Mouse (Mus musculus): ENCODE measurements around the gene Fbln2. TPM values are rescaled to one million over a fixed set of nuclear protein-coding genes. Genes with fewer than 3 reads are reported as not detected.
A peak's percentile ranks its signal among the peaks of the same experiment; 100 is the strongest.

The Fbln2 gene
- total and polyA plus RNA-seq, 3 experiments = 55.8 to 117 (median 56.9) TPM

DNA sequence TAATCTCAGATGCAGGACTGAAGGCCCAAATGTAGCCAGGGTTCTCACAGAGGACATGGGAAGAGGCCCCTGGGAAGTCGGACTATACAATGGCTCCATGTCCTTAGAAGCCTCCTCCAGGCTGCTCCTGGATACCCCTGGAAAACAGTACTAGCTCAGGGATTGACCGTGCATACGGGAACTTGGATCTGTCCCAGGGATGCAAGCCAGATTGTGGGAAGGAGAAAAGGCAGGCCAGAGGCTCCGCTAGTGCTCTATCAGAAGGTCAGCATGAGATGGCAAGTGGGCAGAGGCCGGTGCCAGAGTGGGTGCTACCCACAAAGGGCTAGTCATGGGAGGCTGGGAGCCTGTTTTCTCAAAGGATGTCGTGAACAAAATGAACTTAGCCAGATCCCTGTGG is 25.3 kb upstream of the Fbln2 start:
- Histone ChIP-seq H3K27me3 (ENCODE audit: control insufficient read depth, insufficient read depth, low read length) (no peaks in the 10 kb centered on the region), H3K36me3 (ENCODE audit: control insufficient read depth, insufficient read depth, low read length) (no peaks in the 10 kb centered on the region), H3K27ac (no peak overlapping the region), H3K79me2 (replicated peaks; ENCODE audit: control insufficient read depth, insufficient read depth, low read length) (no peaks in the 10 kb centered on the region), H3K9ac (ENCODE audit: low read depth, low read length) (no peak overlapping the region), H3K4me3 (no peak overlapping the region), H3K4me1 (ENCODE audit: control insufficient read depth, insufficient read depth, low read length) (peaks cover 26% of the 10 kb centered on the region)
- TF ChIP-seq POLR2A (IDR thresholded peaks at IDR 0.05; ENCODE audit: insufficient read depth, low read depth, low read length) (no peak), EP300 (IDR thresholded peaks at IDR 0.05; ENCODE audit: insufficient read depth, low read depth, low read length) (no peak), CTCF (IDR thresholded peaks at IDR 0.05) (no peak)
- WGBS = 23% methylated on average over 6 of the region's 6 CpGs
- intact Hi-C loops (cut with DNase I) = no loop called here
- no peak for DNase-seq

DNA sequence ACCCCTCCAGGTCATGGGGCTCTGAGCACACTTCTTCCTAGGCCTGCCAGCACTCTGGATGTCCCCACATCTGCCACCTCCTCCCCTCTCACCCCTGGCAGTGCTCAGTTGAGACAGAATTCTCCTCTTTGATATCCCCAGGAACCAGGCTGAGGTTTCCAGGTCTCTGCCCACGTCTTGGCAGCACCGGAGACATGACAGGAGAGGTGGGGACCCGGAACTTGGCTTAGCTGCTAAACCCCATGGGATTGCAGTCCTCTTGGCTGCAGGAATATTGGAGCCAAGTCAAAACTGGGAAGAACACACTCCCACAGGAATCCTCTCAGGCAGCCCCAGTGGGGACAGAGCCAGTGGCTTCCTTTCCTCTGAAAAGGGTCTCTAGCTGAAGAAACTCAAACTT is 24.4 kb upstream of the Fbln2 start:
- no peak overlapping the region for H3K27ac ChIP-seq
- H3K27me3 ChIP-seq (ENCODE audit: control insufficient read depth, insufficient read depth, low read length) = no peaks in the 10 kb centered on the region
- peak in 1 of 2 experiments; percentile 61 for DNase-seq
- peaks cover 24% of the 10 kb centered on the region for H3K4me1 ChIP-seq (ENCODE audit: control insufficient read depth, insufficient read depth, low read length)
- 33% methylated on average over 3 of the region's 3 CpGs for WGBS
- H3K79me2 ChIP-seq (replicated peaks; ENCODE audit: control insufficient read depth, insufficient read depth, low read length) = no peaks in the 10 kb centered on the region
- H3K4me3 ChIP-seq = no peak overlapping the region
- intact Hi-C loops (cut with DNase I) = no loop called here
- H3K9ac ChIP-seq (ENCODE audit: low read depth, low read length) = no peak overlapping the region
- no peak for TF ChIP-seq POLR2A (IDR thresholded peaks at IDR 0.05; ENCODE audit: insufficient read depth, low read depth, low read length)
- 0 out of 2 replicates have a peak, but pooled peaks have one; percentile 36 for TF ChIP-seq EP300 (IDR thresholded peaks at IDR 0.05; ENCODE audit: insufficient read depth, low read depth, low read length)
- no peaks in the 10 kb centered on the region for H3K36me3 ChIP-seq (ENCODE audit: control insufficient read depth, insufficient read depth, low read length)

DNA sequence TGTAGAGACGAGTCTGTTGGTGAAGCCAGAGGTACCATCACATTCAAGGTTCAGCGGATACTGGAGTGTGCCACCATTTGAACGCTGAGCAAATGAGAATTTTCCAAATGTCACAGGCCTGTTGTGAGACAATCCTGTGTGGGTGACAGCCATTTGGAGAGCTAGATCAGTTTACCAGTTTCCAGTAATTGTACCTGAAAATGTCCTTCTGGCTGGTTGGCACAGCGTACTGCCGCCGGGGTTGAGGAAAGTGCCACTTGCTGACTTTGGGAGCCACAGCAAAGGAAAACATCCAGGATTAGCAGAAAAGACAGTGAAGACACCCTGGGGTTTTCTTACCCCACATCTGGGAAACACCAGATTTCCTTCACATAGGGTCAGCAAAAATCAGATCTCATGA is 22.3 kb upstream of the Fbln2 start:
- no peaks in the 10 kb centered on the region for H3K79me2 ChIP-seq (replicated peaks; ENCODE audit: control insufficient read depth, insufficient read depth, low read length)
- intact Hi-C loops (cut with DNase I) = no loop called here
- H3K4me3 ChIP-seq = no peak overlapping the region
- H3K27me3 ChIP-seq (ENCODE audit: control insufficient read depth, insufficient read depth, low read length) = no peaks in the 10 kb centered on the region
- peaks cover 16% of the 10 kb centered on the region for H3K4me1 ChIP-seq (ENCODE audit: control insufficient read depth, insufficient read depth, low read length)
- WGBS = 95% methylated on average over 6 of the region's 6 CpGs
- no peaks in the 10 kb centered on the region for H3K36me3 ChIP-seq (ENCODE audit: control insufficient read depth, insufficient read depth, low read length)
- no peak for DNase-seq
- no peak overlapping the region for H3K27ac ChIP-seq
- no peak for TF ChIP-seq POLR2A (IDR thresholded peaks at IDR 0.05; ENCODE audit: insufficient read depth, low read depth, low read length)
- no peak for TF ChIP-seq CTCF (IDR thresholded peaks at IDR 0.05)
- no peak overlapping the region for H3K9ac ChIP-seq (ENCODE audit: low read depth, low read length)

DNA sequence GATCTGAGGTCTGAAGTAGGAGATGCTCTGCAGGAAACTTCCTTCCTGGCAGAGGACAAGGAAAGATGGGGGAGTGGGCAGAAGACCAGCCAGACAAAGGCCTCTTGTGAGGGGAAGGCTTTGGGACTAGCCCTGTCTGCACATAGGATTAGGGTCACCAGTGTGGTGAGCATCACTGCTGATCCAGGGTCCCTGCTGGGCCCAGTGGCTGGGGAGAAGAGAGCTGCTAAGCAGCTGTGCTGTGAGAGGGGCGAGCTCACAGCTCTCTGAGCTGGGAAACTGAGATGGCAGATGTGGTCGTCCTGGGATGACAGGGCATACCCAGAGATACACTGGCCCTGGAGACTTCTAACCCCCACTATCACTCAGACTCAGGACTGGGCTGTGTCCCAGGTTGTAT is 20.8 kb upstream of the Fbln2 start:
- TF ChIP-seq POLR2A (IDR thresholded peaks at IDR 0.05; ENCODE audit: insufficient read depth, low read depth, low read length) (no peak), CTCF (IDR thresholded peaks at IDR 0.05) (no peak), EP300 (IDR thresholded peaks at IDR 0.05; ENCODE audit: insufficient read depth, low read depth, low read length) (no peak)
- no peak for DNase-seq
- Histone ChIP-seq H3K79me2 (replicated peaks; ENCODE audit: control insufficient read depth, insufficient read depth, low read length) (no peaks in the 10 kb centered on the region), H3K4me3 (no peak overlapping the region), H3K27ac (no peak overlapping the region), H3K27me3 (ENCODE audit: control insufficient read depth, insufficient read depth, low read length) (no peaks in the 10 kb centered on the region), H3K36me3 (ENCODE audit: control insufficient read depth, insufficient read depth, low read length) (no peaks in the 10 kb centered on the region), H3K9ac (ENCODE audit: low read depth, low read length) (no peak overlapping the region), H3K4me1 (ENCODE audit: control insufficient read depth, insufficient read depth, low read length) (peaks cover 12% of the 10 kb centered on the region)
- intact Hi-C loops (cut with DNase I) = no loop called here
- WGBS = 78% methylated on average over 2 of the region's 2 CpGs

DNA sequence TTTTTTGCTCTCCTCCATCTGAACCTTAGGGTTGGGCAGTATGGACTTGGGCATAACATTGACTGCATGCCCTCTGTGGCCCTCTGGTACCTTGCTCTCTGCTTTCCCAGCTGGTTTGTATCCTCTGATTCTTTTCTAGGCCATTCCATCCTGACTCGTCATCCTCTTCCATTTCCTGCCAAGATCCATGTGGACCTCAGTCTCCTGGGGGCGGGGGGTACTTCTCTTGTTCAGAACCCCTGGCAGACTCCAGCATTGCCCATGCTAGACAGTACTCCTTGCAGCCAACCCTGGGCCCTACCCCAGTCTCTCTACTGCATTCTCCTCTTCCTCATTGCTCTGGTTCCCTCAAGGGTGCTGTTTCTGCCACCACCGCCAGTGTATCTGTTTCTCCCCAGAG is 19.8 kb upstream of the Fbln2 start:
- no peaks in the 10 kb centered on the region for H3K27me3 ChIP-seq (ENCODE audit: control insufficient read depth, insufficient read depth, low read length)
- no peak overlapping the region for H3K4me3 ChIP-seq
- peaks cover 8% of the 10 kb centered on the region for H3K4me1 ChIP-seq (ENCODE audit: control insufficient read depth, insufficient read depth, low read length)
- no peaks in the 10 kb centered on the region for H3K36me3 ChIP-seq (ENCODE audit: control insufficient read depth, insufficient read depth, low read length)
- TF ChIP-seq CTCF (IDR thresholded peaks at IDR 0.05) (no peak), EP300 (IDR thresholded peaks at IDR 0.05; ENCODE audit: insufficient read depth, low read depth, low read length) (no peak), POLR2A (IDR thresholded peaks at IDR 0.05; ENCODE audit: insufficient read depth, low read depth, low read length) (no peak)
- WGBS = 64% methylated on average over 3 of the region's 3 CpGs
- H3K79me2 ChIP-seq (replicated peaks; ENCODE audit: control insufficient read depth, insufficient read depth, low read length) = no peaks in the 10 kb centered on the region
- no peak overlapping the region for H3K27ac ChIP-seq
- intact Hi-C loops (cut with DNase I) = no loop called here
- H3K9ac ChIP-seq (ENCODE audit: low read depth, low read length) = no peak overlapping the region
- no peak for DNase-seq

DNA sequence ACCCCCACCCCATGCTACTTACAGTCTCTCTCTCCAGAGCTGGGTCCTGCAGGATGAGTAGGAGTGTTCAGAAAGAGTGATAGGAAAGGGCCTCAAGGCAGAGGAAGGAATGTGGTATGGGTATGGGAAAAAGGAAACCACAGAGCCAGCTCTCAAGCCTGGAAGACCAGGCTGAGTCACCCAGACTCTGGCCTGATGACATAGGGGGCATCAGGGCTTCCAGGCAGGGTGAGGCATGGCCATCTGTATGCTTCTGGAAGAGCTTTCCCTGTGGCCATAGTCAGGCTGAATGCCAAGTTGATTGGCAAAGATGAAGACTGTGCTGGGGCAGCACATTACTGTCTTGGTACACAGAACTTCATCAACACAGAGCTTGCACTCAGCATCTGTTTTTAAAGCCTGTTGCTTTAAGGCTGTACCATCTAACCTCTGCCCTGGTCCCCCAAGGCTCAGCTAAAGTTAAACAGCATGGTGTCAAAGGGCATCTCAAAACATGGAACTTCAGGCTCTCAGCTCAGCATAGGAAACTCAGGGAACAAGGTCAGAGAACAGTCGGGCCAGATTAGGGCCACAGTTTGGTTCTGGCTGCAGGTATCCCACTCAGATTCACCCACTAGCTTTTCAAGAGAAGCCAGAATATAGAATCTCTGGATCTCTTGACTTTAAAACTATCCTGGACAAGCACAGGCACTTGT is 19.3 kb upstream of the Fbln2 start:
- TF ChIP-seq POLR2A (IDR thresholded peaks at IDR 0.05; ENCODE audit: insufficient read depth, low read depth, low read length) (no peak), EP300 (IDR thresholded peaks at IDR 0.05; ENCODE audit: insufficient read depth, low read depth, low read length) (no peak), CTCF (IDR thresholded peaks at IDR 0.05) (no peak)
- Histone ChIP-seq H3K27me3 (ENCODE audit: control insufficient read depth, insufficient read depth, low read length) (no peaks in the 10 kb centered on the region), H3K27ac (no peak overlapping the region), H3K4me1 (ENCODE audit: control insufficient read depth, insufficient read depth, low read length) (peaks cover 2% of the 10 kb centered on the region; the same call in 1 of the 2 replicates), H3K9ac (ENCODE audit: low read depth, low read length) (no peak overlapping the region), H3K4me3 (no peak overlapping the region), H3K79me2 (replicated peaks; ENCODE audit: control insufficient read depth, insufficient read depth, low read length) (no peaks in the 10 kb centered on the region), H3K36me3 (ENCODE audit: control insufficient read depth, insufficient read depth, low read length) (no peaks in the 10 kb centered on the region)
- no peak for DNase-seq
- WGBS = 72% methylated on average over 1 of the region's 1 CpGs
- intact Hi-C loops (cut with DNase I) = no loop called here

Data from heart, adult 2 months (tissue).